Mouse (Mus musculus): ENCODE data around the gene Myt1.
A peak's percentile ranks its signal among the peaks of the same experiment; 100 is the strongest.

- TF ChIP-seq POLR2A (IDR thresholded peaks at IDR 0.05; ENCODE audit: low read depth, low read length) (peak; percentile 78), CTCF (conservative IDR thresholded peaks at IDR 0.05; ENCODE audit: insufficient read depth, insufficient read length, low read depth, low read length) (no peak)
Observed at GRCm38 (mm10) chr2:181837372-181838292, 74.5 kb downstream of the Myt1 start, which contains the start of gene Pcmtd2.
